Mouse (Mus musculus) cerebellum, adult 2 months (tissue): Measurements from ENCODE around the gene Fbxo4. TPM values are rescaled to one million over a fixed set of nuclear protein-coding genes. Genes with fewer than 3 reads are reported as not detected.

Experiments
- DNase-seq, 2 experiments: peaks; one replicate each; pipeline ENCODE4 v3.0.0; 2021
- H3K27ac ChIP-seq: fragments of 200-500 bp; 2 replicates; pipeline ENCODE4 v1.5.1; 2012; ENCODE audit warnings: low read length, control low read depth, inconsistent platforms; ENCODE audit not compliant: insufficient read depth
- H3K27me3 ChIP-seq: fragments of 200-500 bp; 2 replicates; pipeline ENCODE4 v1.6.1; 2012; ENCODE audit warnings: inconsistent platforms, mild to moderate bottlenecking, low read length, moderate library complexity; ENCODE audit not compliant: control insufficient read depth, insufficient read depth
- H3K4me1 ChIP-seq: fragments of 200-500 bp; 2 replicates; pipeline ENCODE4 v1.6.1; 2011; ENCODE audit warnings: low read length; ENCODE audit not compliant: control insufficient read depth, insufficient read depth
- H3K4me3 ChIP-seq: fragments of 200-500 bp; replicated peaks from 2 replicates; pipeline ENCODE3; 2011; ENCODE audit warnings: mild to moderate bottlenecking, low read depth, low read length, control low read depth; ENCODE audit not compliant: insufficient read depth
- CTCF ChIP-seq: fragments of 200-500 bp; IDR thresholded peaks from 2 replicates; pipeline ENCODE4 v1.5.1; 2011; ENCODE audit warnings: low read depth, mild to moderate bottlenecking, control low read depth, low read length, moderate library complexity, borderline replicate concordance; ENCODE audit not compliant: insufficient read depth
- POLR2A ChIP-seq: fragments of 200-500 bp; IDR thresholded peaks from 2 replicates; pipeline ENCODE4 v1.6.1; 2011; ENCODE audit warnings: low read length, control low read depth, borderline replicate concordance; ENCODE audit not compliant: insufficient read depth
- WGBS: fragments of 180-500 bp; shearing (Covaris S2); methylation state at CpG from one replicate; pipeline ENCODE4 v1.1.7; 2018; 5-methylcytosine and 5-hydroxymethylcytosine counted together
- polyA plus RNA-seq: library from polyadenylated mRNA; depleted of rRNA; stranded (reverse); fragments of >200 nt; gene quantifications from 2 replicates; pipeline ENCODE4 v1.2.3, GENCODE M21; 2012; rRNA removed

Gene Fbxo4
- polyA plus RNA-seq, 1 experiment = 12.0 TPM

DNA sequence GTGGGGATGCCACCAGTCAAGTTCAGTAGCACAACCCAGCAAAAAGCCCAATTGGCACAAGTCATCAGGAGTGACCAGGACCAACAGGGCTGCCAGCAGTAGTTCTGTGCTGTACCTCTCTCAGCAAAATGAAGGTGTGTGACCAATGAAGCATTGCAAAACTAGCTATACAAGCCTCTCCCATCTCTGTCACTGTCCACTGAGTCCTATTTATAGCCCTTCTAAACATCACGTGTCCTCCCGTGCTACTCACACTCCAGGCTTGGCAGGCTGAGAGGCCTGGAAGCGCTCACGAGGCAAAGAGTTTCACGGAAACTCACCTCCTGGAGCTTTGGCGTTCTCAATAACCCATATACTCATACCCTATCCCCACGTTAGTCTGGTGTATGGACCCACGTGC is 17.1 kb downstream of the Fbxo4 start:
- H3K27ac ChIP-seq = no peak overlapping the region
- DNase-seq = no peak
- TF ChIP-seq POLR2A (no peak), CTCF (no peak)

DNA sequence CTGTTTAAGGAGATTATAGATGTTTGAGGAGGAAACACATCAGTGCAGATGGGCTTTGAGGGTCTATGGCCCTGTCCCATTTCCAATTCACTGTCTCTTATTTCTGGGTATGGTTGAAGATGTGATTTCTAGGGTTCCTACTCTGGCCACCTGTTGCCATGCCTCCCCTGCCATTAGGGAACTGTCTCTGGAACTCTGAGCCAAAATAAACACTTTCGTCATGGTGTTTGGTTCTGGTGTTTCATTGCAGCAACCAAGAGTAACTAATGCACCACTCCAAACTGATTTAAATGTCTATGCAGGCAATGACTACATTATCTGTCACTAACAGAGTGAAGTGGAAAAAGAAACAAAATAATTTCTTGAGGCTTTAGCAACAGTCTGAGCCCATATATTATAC is 19.3 kb downstream of the Fbxo4 start:
- Histone ChIP-seq H3K4me1 (peaks cover 3% of the 10 kb centered on the region; the same call in 1 of the 2 replicates), H3K27ac (no peak overlapping the region), H3K4me3 (no peak overlapping the region), H3K27me3 (no peaks in the 10 kb centered on the region)
- WGBS = 24% methylated on average over 1 of the region's 1 CpGs
- TF ChIP-seq CTCF (no peak), POLR2A (no peak)
- no peak for DNase-seq

More for the DNA sequence above, 17.1 kb downstream of the Fbxo4 start:
- H3K4me1 ChIP-seq = peaks cover 3% of the 10 kb centered on the region; the same call in 1 of the 2 replicates
- no peaks in the 10 kb centered on the region for H3K27me3 ChIP-seq
- H3K4me3 ChIP-seq = no peak overlapping the region
- WGBS = 33% methylated on average over 8 of the region's 8 CpGs

GRCm38 (mm10) chr15:3957982-3958381 is 21.4 kb downstream of the Fbxo4 start:
- H3K27me3 ChIP-seq = no peaks in the 10 kb centered on the region
- TF ChIP-seq POLR2A (no peak), CTCF (peak; percentile 38; the same call in 1 of the 2 replicates)
- 30% methylated on average over 4 of the region's 4 CpGs for WGBS
- H3K27ac ChIP-seq = no peak overlapping the region
- DNase-seq = peak; percentile 38 to 52
- H3K4me3 ChIP-seq = no peak overlapping the region
- peaks cover 3% of the 10 kb centered on the region; the same call in 1 of the 2 replicates for H3K4me1 ChIP-seq

DNA sequence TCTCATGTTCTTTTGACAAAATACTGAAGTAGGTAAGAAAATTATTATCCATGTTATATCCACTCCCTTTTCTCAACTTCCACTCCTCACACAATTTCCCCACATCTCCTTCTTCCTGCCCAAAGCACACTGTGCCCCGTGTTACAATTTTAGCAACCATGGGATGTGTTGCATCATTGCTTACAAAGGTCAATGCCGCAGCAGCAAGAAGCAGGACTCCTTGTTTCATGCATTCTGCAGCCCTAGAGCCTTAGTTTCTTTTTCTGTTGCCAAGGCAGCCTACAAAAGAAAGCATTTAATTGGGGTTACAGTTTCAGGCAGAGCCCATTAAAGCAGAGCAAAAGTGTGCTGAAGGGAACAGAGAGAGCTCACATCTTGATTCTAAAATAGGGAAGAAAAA is 24.4 kb downstream of the Fbxo4 start:
- 75% methylated on average over 2 of the region's 2 CpGs for WGBS
- H3K4me3 ChIP-seq = no peak overlapping the region
- H3K27me3 ChIP-seq = no peaks in the 10 kb centered on the region
- TF ChIP-seq CTCF (no peak), POLR2A (no peak)
- no peaks in the 10 kb centered on the region for H3K4me1 ChIP-seq
- no peak overlapping the region for H3K27ac ChIP-seq
- no peak for DNase-seq

DNA sequence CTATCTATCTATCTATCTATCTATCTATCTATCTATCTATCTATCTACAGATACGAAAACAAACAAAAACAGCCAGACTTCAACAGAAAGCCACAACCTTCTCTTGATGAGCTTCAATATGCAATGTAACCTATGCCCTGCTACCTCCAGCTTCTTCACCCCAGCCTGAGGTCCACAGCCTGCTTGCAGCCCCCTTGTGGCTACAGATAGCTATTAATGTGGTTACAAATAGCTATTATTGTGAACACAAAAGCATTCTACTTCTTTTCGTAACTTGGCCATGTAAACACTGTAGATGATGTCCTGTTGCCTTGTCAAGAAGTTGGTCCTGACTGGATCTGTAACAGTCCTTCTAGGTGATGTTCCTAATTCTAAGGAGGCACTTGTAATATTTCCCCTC is 41.2 kb downstream of the Fbxo4 start:
- TF ChIP-seq CTCF (no peak), POLR2A (no peak)
- Histone ChIP-seq H3K27me3 (no peaks in the 10 kb centered on the region), H3K27ac (no peak overlapping the region), H3K4me3 (no peak overlapping the region), H3K4me1 (no peaks in the 10 kb centered on the region)
- DNase-seq = no peak
- WGBS = 91% methylated on average over 2 of the region's 2 CpGs

- DNase-seq = no peak
- no peak overlapping the region for H3K4me3 ChIP-seq
- TF ChIP-seq POLR2A = no peak
- TF ChIP-seq CTCF = no peak
- no peaks in the 10 kb centered on the region for H3K27me3 ChIP-seq
- H3K27ac ChIP-seq = no peak overlapping the region
- H3K4me1 ChIP-seq = no peaks in the 10 kb centered on the region
- WGBS = 89% methylated on average over 3 of the region's 3 CpGs
Observed at GRCm38 (mm10) chr15:3936056-3936455, 43.3 kb downstream of the Fbxo4 start.

GRCm38 (mm10) chr15:3933466-3933865 is 45.9 kb downstream of the Fbxo4 start:
- Histone ChIP-seq H3K27ac (no peak overlapping the region), H3K4me1 (no peaks in the 10 kb centered on the region), H3K4me3 (no peak overlapping the region), H3K27me3 (no peaks in the 10 kb centered on the region)
- 83% methylated on average over 4 of the region's 4 CpGs for WGBS
- TF ChIP-seq CTCF (no peak), POLR2A (no peak)
- no peak for DNase-seq

- H3K4me1 ChIP-seq = no peaks in the 10 kb centered on the region
- H3K4me3 ChIP-seq = no peak overlapping the region
- H3K27ac ChIP-seq = no peak overlapping the region
- H3K27me3 ChIP-seq = no peaks in the 10 kb centered on the region
- TF ChIP-seq CTCF (no peak), POLR2A (no peak)
- DNase-seq = no peak
- 92% methylated on average over 1 of the region's 1 CpGs for WGBS
Observed at GRCm38 (mm10) chr15:3931931-3932330, 47.4 kb downstream of the Fbxo4 start.

Other genes with a start within 250 kb of the Fbxo4 start
- 42.5 and 45.2 TPM in 2 replicates for gene AW549877, start 16.2 kb upstream of the Fbxo4 start, polyA plus RNA-seq
- 173 and 178 TPM in 2 replicates for gene Oxct1, start 46.8 kb upstream of the Fbxo4 start, polyA plus RNA-seq